In the genomic region with DNA sequence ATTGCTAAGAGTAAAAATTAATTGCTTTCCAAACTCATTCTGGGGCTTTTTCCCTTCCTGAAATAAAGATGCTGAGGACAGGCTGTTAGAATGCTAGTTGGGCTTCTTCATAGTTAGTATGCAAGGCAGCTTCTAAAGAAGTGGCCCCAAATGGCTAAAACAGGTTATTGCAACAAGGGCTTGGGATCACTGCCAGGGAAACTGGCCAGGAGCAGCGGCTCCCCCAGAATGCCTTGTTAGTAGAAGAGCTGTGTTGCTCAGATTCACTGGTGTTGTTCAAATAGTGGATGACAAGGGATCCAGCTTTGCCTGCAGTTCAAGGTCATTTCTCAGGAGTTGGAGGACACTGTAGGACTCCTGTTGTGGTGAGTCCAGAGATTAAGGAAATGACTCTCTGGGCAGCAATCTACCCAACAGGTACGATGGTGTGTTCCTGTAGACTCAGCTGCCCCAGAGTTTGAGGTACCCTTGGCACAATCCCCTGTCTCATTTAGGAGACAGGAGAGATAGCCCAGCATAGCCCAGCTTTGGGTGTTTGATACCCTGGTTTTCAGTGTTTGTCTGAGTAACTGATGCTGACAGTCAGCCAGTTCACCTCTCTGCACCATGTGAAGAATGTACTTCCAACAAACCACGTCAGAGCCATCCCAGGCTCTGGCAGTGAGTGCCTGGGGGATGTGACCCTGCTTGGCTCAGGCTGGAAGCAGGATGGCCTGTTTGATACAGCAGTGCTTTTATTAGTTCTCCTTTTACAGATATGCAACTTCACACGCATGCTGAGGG, we compare ENCODE assay signal across 7 mouse cellular contexts. TPM values are rescaled to one million over a fixed set of nuclear protein-coding genes. Genes with fewer than 3 reads are reported as not detected.
A peak's percentile ranks its signal among the peaks of the same experiment; 100 is the strongest.
DNase-seq lines count a peak whose midpoint lies in the region; ATAC-seq lines count a peak whose summit lies in the region.

No protein-coding gene starts in this region.

- 0 out of 2 replicates have a peak, but pooled peaks cover 2% of the 10 kb centered on the region for H3K36me3 ChIP-seq in intestine, embryonic 15.5 days
- H3K36me3 ChIP-seq in midbrain, embryonic 14.5 days (ENCODE audit: control insufficient read depth, insufficient read depth, low read length): peaks cover 10% of the 10 kb centered on the region

- no peak for ATAC-seq in intestine, embryonic 15.5 days
- no peak for ATAC-seq in midbrain, embryonic 14.5 days (ENCODE audit: low FRiP score, low TSS enrichment)

- H3K27ac ChIP-seq in intestine, embryonic 15.5 days: no peak overlapping the region
- 0 out of 2 replicates have a peak overlapping the region, but pooled peaks have one; percentile 37 for H3K27ac ChIP-seq in midbrain, embryonic 14.5 days (replicated peaks; ENCODE audit: low read depth, low read length)

- peak overlapping the region; percentile 81 for H3K4me2 ChIP-seq in intestine, embryonic 15.5 days (replicated peaks)
- peak overlapping the region; percentile 32 for H3K4me2 ChIP-seq in midbrain, embryonic 14.5 days (ENCODE audit: low read length)

- H3K27me3 ChIP-seq in intestine, embryonic 15.5 days (replicated peaks): no peaks in the 10 kb centered on the region
- H3K27me3 ChIP-seq in midbrain, embryonic 14.5 days (ENCODE audit: control insufficient read depth, insufficient read depth, low read length): no peaks in the 10 kb centered on the region

- WGBS in intestine, embryonic 15.5 days: 59% methylated on average over 4 of the region's 4 CpGs
- 67% methylated on average over 4 of the region's 4 CpGs for WGBS in midbrain, embryonic 14.5 days

- H3K9me3 ChIP-seq in intestine, embryonic 15.5 days: no peaks in the 10 kb centered on the region
- no peaks in the 10 kb centered on the region for H3K9me3 ChIP-seq in midbrain, embryonic 14.5 days (ENCODE audit: control insufficient read depth, low read length)

- H3K4me1 ChIP-seq in intestine, embryonic 15.5 days (replicated peaks): peaks cover 20% of the 10 kb centered on the region
- H3K4me1 ChIP-seq in midbrain, embryonic 14.5 days (ENCODE audit: control insufficient read depth, insufficient read depth, low read length): peaks cover 17% of the 10 kb centered on the region

- no peak overlapping the region for H3K9ac ChIP-seq in intestine, embryonic 15.5 days
- no peak overlapping the region for H3K9ac ChIP-seq in midbrain, embryonic 14.5 days (replicated peaks; ENCODE audit: low read length)

- DNase-seq in ZHBTc4 (ENCODE audit: low read depth, low spot score): peak; percentile 25
- DNase-seq in cerebellum, adult 11-12 months: peak; percentile 88
- DNase-seq in gastrocnemius, adult 8-10 months (ENCODE audit: low spot score in 2 of 2): peak; percentile 52 to 55
- peak; percentile 42 to 78 for DNase-seq in left cerebral cortex, adult 9 months (ENCODE audit: low spot score in 2 of 2)
- DNase-seq in midbrain, embryonic 14.5 days: peak; percentile 79
- DNase-seq in urinary bladder, postnatal 4 days (ENCODE audit: low spot score in 2 of 2): peak; percentile 84

- H3K4me3 ChIP-seq in intestine, embryonic 15.5 days (replicated peaks): peak overlapping the region; percentile 5; the same call in 1 of the 2 replicates
- H3K4me3 ChIP-seq in midbrain, embryonic 14.5 days (replicated peaks; ENCODE audit: low read depth, low read length): no peak overlapping the region

RNA-seq across cellular contexts. Expression of a gene that starts 2.4 kb away (rescaled TPM):
- total RNA-seq in gastrocnemius, adult 8-10 months (2022): 1 to 10 TPM; 3.1 to 5.0 (median 3.9) TPM
- polyA plus RNA-seq in intestine, embryonic 15.5 days (2015; fragmentation: Nextera tagmentation; extraction: Ambion mirVana): 85.8 and 86.2 TPM in 2 replicates
- 62.2 and 64.5 TPM in 2 replicates for polyA plus RNA-seq in midbrain, embryonic 14.5 days (2014; fragmentation: Nextera tagmentation; extraction: Ambion mirVana)

RNA-seq across cellular contexts. Expression of a gene that starts 40.1 kb away (rescaled TPM):
- total RNA-seq in gastrocnemius, adult 8-10 months (2022): 1 to 10 TPM; 8.7 to 9.9 (median 9.0) TPM
- polyA plus RNA-seq in intestine, embryonic 15.5 days (2015; fragmentation: Nextera tagmentation; extraction: Ambion mirVana): 26.5 and 28.3 TPM in 2 replicates
- 46.1 and 50.8 TPM in 2 replicates for polyA plus RNA-seq in midbrain, embryonic 14.5 days (2014; fragmentation: Nextera tagmentation; extraction: Ambion mirVana)

Comparison
In these comparisons a context has a peak if more than half of its experiments do, and no peak if none do; other contexts are left out.
1. DNase-seq: peak in every context shown above with its lines; median percentile 88 in cerebellum, adult 11-12 months; 84 in urinary bladder, postnatal 4 days; 79 in midbrain, embryonic 14.5 days; 60 in left cerebral cortex, adult 9 months; 54 in gastrocnemius, adult 8-10 months; 25 in ZHBTc4.